Mouse (Mus musculus): Measurements from ENCODE around the gene Vegfb. TPM values are rescaled to one million over a fixed set of nuclear protein-coding genes. Genes with fewer than 3 reads are reported as not detected.

Vegfb gene
- polyA plus RNA-seq (2015; fragmentation: Nextera tagmentation; extraction: Ambion mirVana), result 23.2 and 25.2 TPM in 2 replicates

DNA sequence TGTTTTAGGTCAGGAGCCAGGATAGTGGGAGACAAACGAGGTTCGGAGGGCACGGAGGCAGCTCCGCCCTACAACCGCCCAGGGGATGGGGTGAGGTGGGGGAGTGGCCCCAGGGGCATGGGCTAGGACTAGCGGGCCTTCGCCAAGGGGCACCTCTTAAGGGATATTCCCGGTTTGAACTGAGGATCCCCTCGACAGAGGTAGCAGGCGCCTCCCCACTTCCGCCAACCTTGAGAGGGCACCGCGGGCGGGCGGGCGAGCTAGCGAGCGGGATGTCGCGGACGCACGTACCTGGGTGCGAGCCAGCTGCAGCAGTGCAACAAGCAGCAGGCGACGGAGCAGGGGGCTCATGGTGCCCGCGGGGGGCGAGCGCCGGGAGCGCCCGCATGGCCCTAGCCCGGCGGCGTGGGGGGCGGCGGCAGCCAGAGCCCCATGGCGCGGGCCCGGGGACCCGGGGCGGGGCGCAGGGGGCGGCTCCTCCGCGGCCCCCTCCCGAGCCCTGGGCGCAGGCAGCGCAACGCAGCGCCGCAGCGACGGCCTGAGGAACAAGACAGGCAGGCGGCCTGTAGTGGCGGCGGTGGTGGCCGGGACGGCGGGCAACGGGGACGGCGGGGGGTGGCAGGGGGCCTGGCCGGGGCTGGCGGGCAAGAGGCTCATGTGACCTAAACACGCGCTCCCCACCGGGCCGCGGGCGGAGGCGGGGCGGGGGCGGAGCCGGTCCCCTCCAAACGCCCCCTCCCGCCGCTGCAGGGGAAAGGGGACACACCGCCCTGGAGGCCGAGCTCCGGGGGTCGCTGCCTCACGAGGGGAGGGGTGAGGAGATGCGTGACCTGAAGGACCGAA is at the start of gene Vegfb:
Gene Vegfb, minus strand, starts transcription at position 591 of the 843 bp plus-strand sequence.
- under 1% methylated on average over 73 of the region's 85 CpGs for WGBS
- 0 out of 2 replicates have a peak, but pooled peaks have one; percentile 1 for TF ChIP-seq CTCF (IDR thresholded peaks at IDR 0.05; ENCODE audit: low read depth)
- Histone ChIP-seq H3K36me3 (ENCODE audit: control insufficient read depth, insufficient read depth) (peaks cover 10% of the 10 kb centered on the region; the same call in 1 of the 2 replicates), H3K4me1 (replicated peaks; ENCODE audit: control insufficient read depth, insufficient read depth, low read length) (0 out of 2 replicates have a peak, but pooled peaks cover 2% of the 10 kb centered on the region), H3K4me2 (replicated peaks; ENCODE audit: low read depth) (peak within 1 kb of the TSS; percentile 95), H3K9me3 (ENCODE audit: control insufficient read depth) (no peaks in the 10 kb centered on the region), H3K9ac (ENCODE audit: low read depth, low read length) (peak within 1 kb of the TSS; percentile 77), H3K27me3 (replicated peaks; ENCODE audit: control insufficient read depth, insufficient read depth, low read length) (no peaks in the 10 kb centered on the region), H3K4me3 (ENCODE audit: low read depth, low read length) (peak within 1 kb of the TSS; percentile 78), H3K27ac (ENCODE audit: low read depth, low read length) (peak within 1 kb of the TSS; percentile 80)
- peak; percentile 33 for ATAC-seq

DNA sequence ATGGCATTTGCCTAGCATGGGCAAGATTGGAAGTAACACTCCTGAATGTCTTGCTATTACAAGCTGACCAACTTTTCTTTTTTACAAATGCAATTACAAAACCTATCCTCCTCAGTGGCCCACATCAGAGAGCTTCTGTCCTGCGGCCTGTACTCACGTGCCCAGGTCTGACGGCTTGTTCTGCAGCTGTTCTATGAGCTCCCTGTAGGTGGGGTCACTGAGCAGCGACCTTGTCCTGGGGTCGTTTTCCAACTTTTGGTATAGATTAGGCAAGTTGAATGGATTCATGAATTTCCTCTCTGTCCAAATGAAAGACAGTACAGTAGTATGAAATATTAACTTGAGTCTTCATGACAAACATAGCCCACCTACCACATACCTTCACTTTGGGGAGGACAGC is 46.6 kb upstream of the Vegfb start:
- TF ChIP-seq CTCF (IDR thresholded peaks at IDR 0.05; ENCODE audit: low read depth), result no peak
- no peak for ATAC-seq
- no peak overlapping the region for H3K27ac ChIP-seq (ENCODE audit: low read depth, low read length)
- no peak overlapping the region for H3K4me2 ChIP-seq (replicated peaks; ENCODE audit: low read depth)
- H3K9me3 ChIP-seq (ENCODE audit: control insufficient read depth), result no peaks in the 10 kb centered on the region
- no peak overlapping the region for H3K9ac ChIP-seq (ENCODE audit: low read depth, low read length)
- no peaks in the 10 kb centered on the region for H3K27me3 ChIP-seq (replicated peaks; ENCODE audit: control insufficient read depth, insufficient read depth, low read length)
- 90% methylated on average over 5 of the region's 5 CpGs for WGBS
- peaks cover 59% of the 10 kb centered on the region for H3K36me3 ChIP-seq (ENCODE audit: control insufficient read depth, insufficient read depth)
- H3K4me1 ChIP-seq (replicated peaks; ENCODE audit: control insufficient read depth, insufficient read depth, low read length), result 0 out of 2 replicates have a peak, but pooled peaks cover 5% of the 10 kb centered on the region
- H3K4me3 ChIP-seq (ENCODE audit: low read depth, low read length), result no peak overlapping the region

DNA sequence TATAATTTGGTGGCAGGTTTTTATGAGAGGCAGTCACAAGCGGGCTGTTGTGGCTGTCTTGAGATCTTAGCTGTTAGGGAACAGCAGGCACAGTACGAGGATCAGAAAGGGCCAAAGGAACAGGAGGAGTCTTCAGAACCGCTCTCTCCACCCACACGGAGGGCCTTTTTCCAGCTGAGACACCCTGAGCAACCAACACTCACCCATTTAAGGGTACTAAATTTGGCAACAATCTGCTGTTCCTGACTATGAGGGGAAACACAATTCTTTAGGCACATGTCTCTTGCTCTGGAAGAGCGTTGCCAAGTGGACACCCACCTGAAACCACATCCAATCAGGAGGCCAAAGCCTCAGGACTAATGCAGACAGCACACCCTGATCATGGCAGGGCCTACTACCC is 42.1 kb upstream of the Vegfb start:
- WGBS, result 98% methylated on average over 5 of the region's 5 CpGs
- Histone ChIP-seq H3K9me3 (ENCODE audit: control insufficient read depth) (no peaks in the 10 kb centered on the region), H3K27me3 (replicated peaks; ENCODE audit: control insufficient read depth, insufficient read depth, low read length) (no peaks in the 10 kb centered on the region), H3K4me1 (replicated peaks; ENCODE audit: control insufficient read depth, insufficient read depth, low read length) (no peaks in the 10 kb centered on the region), H3K27ac (ENCODE audit: low read depth, low read length) (no peak overlapping the region), H3K4me2 (replicated peaks; ENCODE audit: low read depth) (no peak overlapping the region), H3K36me3 (ENCODE audit: control insufficient read depth, insufficient read depth) (peaks cover 90% of the 10 kb centered on the region), H3K9ac (ENCODE audit: low read depth, low read length) (no peak overlapping the region), H3K4me3 (ENCODE audit: low read depth, low read length) (no peak overlapping the region)
- TF ChIP-seq CTCF (IDR thresholded peaks at IDR 0.05; ENCODE audit: low read depth), result no peak
- ATAC-seq, result no peak

DNA sequence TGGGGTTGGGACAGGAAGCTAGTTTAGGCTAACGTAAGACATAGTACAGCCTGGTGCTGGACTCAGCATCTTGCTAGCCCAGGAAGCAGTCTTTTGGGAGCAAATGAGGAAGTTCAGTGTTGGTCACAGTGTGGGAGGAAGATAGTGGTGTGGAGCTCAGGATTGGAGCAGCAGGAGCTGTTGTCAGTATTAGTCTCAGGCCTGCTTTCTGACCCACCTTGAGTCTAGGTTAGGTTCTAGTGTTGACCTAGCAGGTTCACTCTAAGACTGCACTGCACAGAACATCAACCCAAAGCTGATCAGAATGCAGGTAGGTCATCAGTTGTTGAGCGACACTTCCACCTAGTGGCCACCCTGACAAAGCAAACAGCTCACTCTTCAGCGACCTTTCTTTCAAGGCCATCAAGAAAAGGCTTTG is 32.8 kb upstream of the Vegfb start:
- Histone ChIP-seq H3K4me1 (replicated peaks; ENCODE audit: control insufficient read depth, insufficient read depth, low read length) (no peaks in the 10 kb centered on the region), H3K9ac (ENCODE audit: low read depth, low read length) (no peak overlapping the region), H3K27me3 (replicated peaks; ENCODE audit: control insufficient read depth, insufficient read depth, low read length) (no peaks in the 10 kb centered on the region), H3K4me3 (ENCODE audit: low read depth, low read length) (no peak overlapping the region), H3K36me3 (ENCODE audit: control insufficient read depth, insufficient read depth) (peaks cover 46% of the 10 kb centered on the region), H3K9me3 (ENCODE audit: control insufficient read depth) (no peaks in the 10 kb centered on the region), H3K27ac (ENCODE audit: low read depth, low read length) (peak overlapping the region; percentile 36), H3K4me2 (replicated peaks; ENCODE audit: low read depth) (no peak overlapping the region)
- WGBS, result 40% methylated on average over 3 of the region's 3 CpGs
- peak; percentile 71 for ATAC-seq
- peak; percentile 91 for TF ChIP-seq CTCF (IDR thresholded peaks at IDR 0.05; ENCODE audit: low read depth)

DNA sequence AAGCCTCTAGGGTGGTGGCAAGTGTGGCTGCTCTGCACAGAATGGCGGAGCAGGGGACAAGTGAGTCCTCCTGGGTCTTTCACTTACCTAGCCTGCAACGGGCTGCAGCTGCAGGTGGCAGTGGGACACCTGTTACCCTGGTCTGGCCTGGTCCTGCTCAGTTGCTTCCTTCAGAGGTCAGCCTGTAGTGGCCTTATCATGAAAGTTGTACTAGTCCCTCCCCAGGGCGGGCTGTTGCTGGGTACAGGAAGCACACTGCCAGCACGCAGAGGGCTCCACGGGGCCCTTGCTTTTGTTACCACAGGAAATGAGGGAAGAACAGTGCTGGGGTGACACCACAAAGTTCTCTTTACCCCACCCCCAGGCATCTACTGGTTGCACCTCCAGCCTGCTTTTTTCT is 31.7 kb upstream of the Vegfb start, which contains the start of gene Fermt3:
Gene Fermt3, minus strand, starts transcription at position 279 of the 400 bp plus-strand sequence.
- Histone ChIP-seq H3K36me3 (ENCODE audit: control insufficient read depth, insufficient read depth) (peaks cover 35% of the 10 kb centered on the region), H3K4me3 (ENCODE audit: low read depth, low read length) (no peak within 1 kb of the TSS), H3K9ac (ENCODE audit: low read depth, low read length) (no peak within 1 kb of the TSS), H3K9me3 (ENCODE audit: control insufficient read depth) (no peaks in the 10 kb centered on the region), H3K27me3 (replicated peaks; ENCODE audit: control insufficient read depth, insufficient read depth, low read length) (no peaks in the 10 kb centered on the region), H3K27ac (ENCODE audit: low read depth, low read length) (peak within 1 kb of the TSS; percentile 36), H3K4me1 (replicated peaks; ENCODE audit: control insufficient read depth, insufficient read depth, low read length) (no peaks in the 10 kb centered on the region), H3K4me2 (replicated peaks; ENCODE audit: low read depth) (peak within 1 kb of the TSS; percentile 33; the same call in 1 of the 2 replicates)
- 53% methylated on average over 5 of the region's 5 CpGs for WGBS
- TF ChIP-seq CTCF (IDR thresholded peaks at IDR 0.05; ENCODE audit: low read depth), result no peak
- 0 out of 2 replicates have a peak, but pooled peaks have one; percentile 29 for ATAC-seq

DNA sequence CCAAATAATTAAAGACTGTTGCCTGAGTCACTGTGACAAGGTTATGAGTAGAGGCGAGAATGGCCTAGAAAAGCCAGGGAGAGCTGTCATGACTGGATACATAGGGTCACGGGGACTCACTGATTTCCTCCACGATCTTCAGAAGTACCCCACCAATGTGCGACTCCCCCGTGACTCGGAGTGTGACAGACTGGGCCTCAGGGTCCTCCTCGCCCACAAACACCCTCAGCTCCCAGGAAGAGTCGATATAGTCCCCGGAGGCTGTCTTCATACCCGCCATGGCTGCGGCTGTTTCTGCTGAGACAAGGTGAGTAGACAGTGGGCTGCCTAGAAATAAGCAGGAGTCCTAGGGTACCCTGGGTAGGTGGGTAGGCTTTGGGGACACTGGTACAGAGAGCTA is 31.1 kb upstream of the Vegfb start:
- ATAC-seq, result no peak
- Histone ChIP-seq H3K4me1 (replicated peaks; ENCODE audit: control insufficient read depth, insufficient read depth, low read length) (no peaks in the 10 kb centered on the region), H3K4me3 (ENCODE audit: low read depth, low read length) (no peak overlapping the region), H3K9me3 (ENCODE audit: control insufficient read depth) (no peaks in the 10 kb centered on the region), H3K27me3 (replicated peaks; ENCODE audit: control insufficient read depth, insufficient read depth, low read length) (no peaks in the 10 kb centered on the region), H3K27ac (ENCODE audit: low read depth, low read length) (peak overlapping the region; percentile 17), H3K4me2 (replicated peaks; ENCODE audit: low read depth) (peak overlapping the region; percentile 4; the same call in 1 of the 2 replicates), H3K36me3 (ENCODE audit: control insufficient read depth, insufficient read depth) (peaks cover 36% of the 10 kb centered on the region), H3K9ac (ENCODE audit: low read depth, low read length) (no peak overlapping the region)
- TF ChIP-seq CTCF (IDR thresholded peaks at IDR 0.05; ENCODE audit: low read depth), result no peak
- WGBS, result 90% methylated on average over 11 of the region's 11 CpGs
